ENCODE assay signal across 7 mouse cellular contexts in genomic region chr9:86449581-86449980, GRCm38 (mm10). TPM values are rescaled to one million over a fixed set of nuclear protein-coding genes. Genes with fewer than 3 reads are reported as not detected.
A peak's percentile ranks its signal among the peaks of the same experiment; 100 is the strongest.
DNase-seq lines count a peak whose midpoint lies in the region; ATAC-seq and TF ChIP-seq lines count a peak whose summit lies in the region.

No protein-coding gene starts in this region.

- H3K4me1 ChIP-seq in midbrain, embryonic 14.5 days (ENCODE audit: control insufficient read depth, insufficient read depth, low read length), result peaks cover 6% of the 10 kb centered on the region; the same call in 1 of the 2 replicates

- H3K27me3 ChIP-seq in midbrain, embryonic 14.5 days (ENCODE audit: control insufficient read depth, insufficient read depth, low read length), result no peaks in the 10 kb centered on the region

- H3K27ac ChIP-seq in gastrocnemius, adult 2 months, result no peak overlapping the region
- no peak overlapping the region for H3K27ac ChIP-seq in midbrain, embryonic 14.5 days (replicated peaks; ENCODE audit: low read depth, low read length)

- H3K4me2 ChIP-seq in midbrain, embryonic 14.5 days (ENCODE audit: low read length), result no peak overlapping the region

- H3K9me3 ChIP-seq in midbrain, embryonic 14.5 days (ENCODE audit: control insufficient read depth, low read length), result no peaks in the 10 kb centered on the region

- H3K36me3 ChIP-seq in midbrain, embryonic 14.5 days (ENCODE audit: control insufficient read depth, insufficient read depth, low read length), result no peaks in the 10 kb centered on the region

- H3K9ac ChIP-seq in midbrain, embryonic 14.5 days (replicated peaks; ENCODE audit: low read length), result no peak overlapping the region

- H3K4me3 ChIP-seq in gastrocnemius, adult 2 months, result no peak overlapping the region
- H3K4me3 ChIP-seq in midbrain, embryonic 14.5 days (replicated peaks; ENCODE audit: low read depth, low read length), result no peak overlapping the region

- ATAC-seq in common myeloid progenitor, adult 5-6 weeks (replicated peaks; ENCODE audit: low read depth, poor library complexity, severe bottlenecking), result peak; percentile 83
- ATAC-seq in midbrain, embryonic 14.5 days (ENCODE audit: low FRiP score, low TSS enrichment), result peak; percentile 74

- TF ChIP-seq CTCF in gastrocnemius, adult 2 months (IDR thresholded peaks at IDR 0.05), result no peak; the same call in 1 of the 2 replicates

- DNase-seq in adrenal gland, adult (ENCODE audit: inconsistent age in 2 of 2, low spot score in 1 of 2), result peak; percentile 66 to 90
- DNase-seq in gastrocnemius, adult 2 months, result peak; percentile 74
- peak; percentile 77 for DNase-seq in induced T-regulatory cell, adult 2 months (ENCODE audit: low read depth)
- DNase-seq in left cerebral cortex, postnatal 25 days (ENCODE audit: low spot score in 2 of 2), result peak; percentile 75 to 85
- peak; percentile 93 for DNase-seq in midbrain, embryonic 14.5 days
- peak; percentile 51 for DNase-seq in spleen, adult 12 weeks (ENCODE audit: low spot score)

- WGBS in midbrain, embryonic 14.5 days, result 4% methylated on average over 11 of the region's 11 CpGs

- intact Hi-C loops in gastrocnemius, adult 2 months (cut with DNase I), result loop anchor here (1.0 kb wide), 1 partner anchor 670 kb away; no protein-coding TSS in a partner anchor
- intact Hi-C loops in left cerebral cortex, postnatal 25 days (cut with DNase I), result loop anchor here (5.0 kb wide), 2 partner anchors 222 to 607 kb away; partner anchors contain the start of gene Tpbg

RNA-seq across cellular contexts. Expression of gene Ube2cbp, which starts 15.2 kb away (rescaled TPM):
- 7.5 and 9.1 TPM in 2 replicates for total RNA-seq in common myeloid progenitor, adult 5-6 weeks (2017)
- total RNA-seq in gastrocnemius, adult 2 months (2021), result 1 to 10 TPM; 3.1 to 4.7 TPM
- 1 to 10 TPM; 3.8 to 4.3 TPM for total RNA-seq in left cerebral cortex, postnatal 25 days (2021)
- polyA plus RNA-seq in midbrain, embryonic 14.5 days (2014; fragmentation: Nextera tagmentation; extraction: Ambion mirVana), result 6.6 and 8.0 TPM in 2 replicates

RNA-seq across cellular contexts. Expression of gene Dop1a, which starts 17.4 kb away (rescaled TPM):
- total RNA-seq in common myeloid progenitor, adult 5-6 weeks (2017), result 27.5 and 31.0 TPM in 2 replicates
- total RNA-seq in gastrocnemius, adult 2 months (2021), result 10 to 100 TPM in 1 of 2 experiments, 1 to 10 TPM in 1; 9.5 to 12.1 TPM
- 10 to 100 TPM; 56.8 to 59.8 TPM for total RNA-seq in left cerebral cortex, postnatal 25 days (2021)
- 50.7 and 63.6 TPM in 2 replicates for polyA plus RNA-seq in midbrain, embryonic 14.5 days (2014; fragmentation: Nextera tagmentation; extraction: Ambion mirVana)
